ENCODE assay signal across 8 mouse cellular contexts in genomic region chr11:104625453-104626402, GRCm38 (mm10). TPM values are rescaled to one million over a fixed set of nuclear protein-coding genes. Genes with fewer than 3 reads are reported as not detected.
A peak's percentile ranks its signal among the peaks of the same experiment; 100 is the strongest.
DNase-seq lines count a peak whose midpoint lies in the region; ATAC-seq and TF ChIP-seq lines count a peak whose summit lies in the region.

No protein-coding gene starts in this region.

- TF ChIP-seq EP300 in heart, postnatal 0 days (IDR thresholded peaks at IDR 0.05; ENCODE audit: low read depth): no peak

- no peak overlapping the region for H3K4me3 ChIP-seq in heart, postnatal 0 days (ENCODE audit: low read depth, low read length)

- peak; percentile 53 for DNase-seq in kidney, postnatal 10 days
- DNase-seq in kidney, adult 18-20 months: no peak
- DNase-seq in embryo, embryonic 9.5 days (ENCODE audit: extremely low spot score): peak; percentile 61
- peak; percentile 78 for DNase-seq in heart, postnatal 0 days (ENCODE audit: low spot score)
- peak; percentile 62 for DNase-seq in lung, postnatal 36 days
- no peak for DNase-seq in frontal cortex, postnatal 25 days (ENCODE audit: low spot score in 2 of 2)
- no peak for DNase-seq in left cerebral cortex, adult 18-20 months (ENCODE audit: low spot score in 2 of 2)
- DNase-seq in T-cell, adult 2 months (ENCODE audit: low spot score): no peak

- 34% methylated on average over 12 of the region's 12 CpGs for WGBS in heart, postnatal 0 days

- peaks cover 12% of the 10 kb centered on the region for H3K4me1 ChIP-seq in heart, postnatal 0 days (ENCODE audit: control insufficient read depth, insufficient read depth)

- no peaks in the 10 kb centered on the region for H3K27me3 ChIP-seq in heart, postnatal 0 days (ENCODE audit: control insufficient read depth, insufficient read depth, low read length)

- H3K9me3 ChIP-seq in heart, postnatal 0 days (replicated peaks; ENCODE audit: control insufficient read depth, low read length): no peaks in the 10 kb centered on the region

- ATAC-seq in heart, postnatal 0 days (ENCODE audit: insufficient read depth, low read depth): peak; percentile 77

- H3K36me3 ChIP-seq in heart, postnatal 0 days (replicated peaks; ENCODE audit: control insufficient read depth, insufficient read depth, low read length): no peaks in the 10 kb centered on the region

- H3K9ac ChIP-seq in heart, postnatal 0 days (replicated peaks; ENCODE audit: low read depth, low read length): no peak overlapping the region

- no peak overlapping the region for H3K4me2 ChIP-seq in heart, postnatal 0 days (ENCODE audit: low read depth, low read length)

- no peak for TF ChIP-seq CTCF in heart, postnatal 0 days (IDR thresholded peaks at IDR 0.05; ENCODE audit: low read depth)

- H3K27ac ChIP-seq in heart, postnatal 0 days (ENCODE audit: low read depth): peak overlapping the region; percentile 66

RNA-seq across cellular contexts. Expression of gene Itgb3, which starts 17.9 kb away (rescaled TPM):
- total RNA-seq in heart, postnatal 0 days (2014; rRNA removed; ENCODE audit: low replicate concordance): 5.2 and 16.4 TPM in 2 replicates
- 1.6 and 1.7 TPM in 2 replicates for polyA plus RNA-seq in heart, postnatal 0 days (2015; fragmentation: Nextera tagmentation; extraction: Ambion mirVana)
- 1 to 10 TPM; 2.5 to 2.6 TPM for total RNA-seq in left cerebral cortex, adult 18-20 months (2021)

RNA-seq across cellular contexts. Expression of gene Gm11639, which starts 59.8 kb away (rescaled TPM):
- not detected in 2 replicates for total RNA-seq in heart, postnatal 0 days (2014; rRNA removed; ENCODE audit: low replicate concordance)
- polyA plus RNA-seq in heart, postnatal 0 days (2015; fragmentation: Nextera tagmentation; extraction: Ambion mirVana): under 0.01 and 0.01 TPM in 2 replicates
- total RNA-seq in left cerebral cortex, adult 18-20 months (2021): 1 to 10 TPM in 1 of 2 experiments, under 1 TPM in 1; 0.49 to 1.2 TPM

Comparison
In these comparisons a context has a peak if more than half of its experiments do, and no peak if none do; other contexts are left out.
1. DNase-seq: peak in kidney, postnatal 10 days (single experiment), embryo, embryonic 9.5 days (single experiment), heart, postnatal 0 days (single experiment) and lung, postnatal 36 days (single experiment); none in kidney, adult 18-20 months (single experiment), frontal cortex, postnatal 25 days (0 of 2), left cerebral cortex, adult 18-20 months (0 of 2) and T-cell, adult 2 months (single experiment).